Mouse (Mus musculus): ENCODE results near the gene Cachd1.

Gene Cachd1

GRCm38 (mm10) chr4:100988231-100988799, 211.8 kb downstream of the Cachd1 start:
- no peak for DNase-seq (ENCODE audit: low spot score in 2 of 2)

GRCm38 (mm10) chr4:100990996-100991395, 214.5 kb downstream of the Cachd1 start:
- no peak for DNase-seq (ENCODE audit: low spot score in 2 of 2)

DNA sequence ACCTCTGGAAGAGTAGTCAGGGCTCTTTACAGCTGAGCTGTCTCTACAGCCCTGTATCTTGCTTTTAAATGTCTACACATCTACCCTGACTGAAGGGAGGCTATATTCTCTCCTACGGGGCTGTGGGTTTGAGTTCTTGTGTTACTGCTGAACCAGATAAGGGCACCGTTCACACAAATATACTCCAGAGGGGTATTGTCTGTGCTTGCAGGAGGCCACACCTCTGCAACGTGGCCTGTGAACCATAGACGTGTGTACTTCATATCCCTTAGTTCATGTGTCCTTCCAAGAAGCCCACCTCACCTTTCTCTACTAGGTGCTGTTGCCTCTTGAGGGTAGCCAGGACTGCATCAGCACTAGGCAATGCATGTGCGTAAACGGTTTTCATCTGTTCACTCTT, 215.6 kb downstream of the Cachd1 start:
- DNase-seq (ENCODE audit: low spot score in 2 of 2) = no peak

DNA sequence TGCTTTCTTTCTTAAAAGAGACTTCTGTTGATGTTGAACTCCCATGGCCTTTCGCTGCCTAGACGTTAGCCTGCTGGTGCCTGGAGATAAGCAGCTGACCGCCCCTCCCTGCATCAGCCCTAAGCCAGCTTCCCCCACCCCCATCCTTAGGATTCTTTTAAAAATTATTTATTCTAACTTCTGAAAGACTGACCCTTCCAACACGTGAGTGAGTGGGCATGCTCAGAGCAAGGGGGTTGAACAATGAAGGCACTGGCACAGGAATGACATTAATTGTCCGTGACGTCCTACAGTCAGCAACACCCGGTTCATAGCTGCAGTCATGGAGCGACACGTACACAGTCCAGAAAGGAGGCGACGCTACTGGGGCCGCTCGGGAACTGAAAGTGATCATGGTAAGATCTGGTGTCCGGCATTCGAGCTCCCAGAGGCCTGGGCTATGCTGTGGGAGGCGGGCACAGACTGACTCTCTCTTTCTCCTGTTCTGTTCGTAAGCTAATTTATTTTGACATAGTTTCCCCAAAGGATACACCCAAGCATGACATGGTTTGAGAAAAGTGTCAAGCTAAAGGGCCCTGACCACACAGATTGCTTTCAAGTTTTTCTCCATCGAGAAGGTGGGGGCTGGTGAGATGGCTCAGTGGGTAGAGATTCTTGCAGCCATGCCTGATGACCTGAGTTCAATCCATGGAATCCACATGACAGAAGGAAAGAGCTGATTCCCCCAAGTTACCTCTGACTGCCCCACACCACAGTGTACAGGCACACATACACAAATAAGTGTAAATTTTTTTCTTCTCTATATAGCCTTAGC, 218.2 kb downstream of the Cachd1 start:
- no peak for DNase-seq (ENCODE audit: low spot score in 2 of 2)

DNA sequence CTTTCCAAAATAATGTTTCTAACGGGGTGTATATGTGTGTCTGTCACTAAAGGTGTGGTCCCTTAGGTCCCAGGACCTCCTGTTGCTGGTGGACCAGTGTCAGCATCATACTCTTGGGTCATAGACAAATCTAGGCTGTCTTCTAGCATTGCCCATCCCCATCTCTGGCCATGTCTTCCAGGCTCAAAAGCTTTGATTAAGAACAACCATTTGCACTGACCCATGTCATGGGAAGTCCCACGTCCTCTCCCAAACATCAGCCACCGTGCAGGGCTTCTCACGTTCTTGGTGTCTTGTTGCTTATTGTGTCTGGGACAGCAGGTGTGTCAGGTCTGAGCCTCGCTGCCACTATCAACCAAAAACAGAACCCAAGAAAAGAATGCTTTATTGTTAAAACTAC, 219.1 kb downstream of the Cachd1 start:
- no peak for DNase-seq (ENCODE audit: low spot score in 2 of 2)

- DNase-seq (ENCODE audit: low spot score in 2 of 2) = no peak
These were observed 219.7 kb downstream of the Cachd1 start for GRCm38 (mm10) chr4:100996060-100996651.

DNA sequence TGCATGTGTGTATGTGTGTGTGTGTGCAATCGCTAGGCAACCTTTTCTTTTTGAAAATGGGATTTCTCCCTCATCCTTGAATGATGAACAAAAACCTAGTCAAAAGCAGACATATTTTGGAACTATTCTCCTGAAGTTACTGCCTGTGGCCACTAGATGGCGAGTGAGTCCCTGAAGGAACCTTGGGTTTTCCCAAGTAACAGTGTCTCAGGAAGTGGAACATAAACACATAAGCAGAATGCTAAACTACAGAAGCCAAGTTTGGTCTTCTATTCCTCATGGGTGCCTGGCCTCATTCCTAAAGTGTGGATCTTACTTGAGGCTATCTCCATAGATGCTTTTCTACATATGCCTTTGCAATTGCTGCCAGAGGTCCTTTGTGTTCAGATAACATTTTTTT, 221.7 kb downstream of the Cachd1 start:
- peak; percentile 8 to 31 for DNase-seq (ENCODE audit: low spot score in 2 of 2)

DNA sequence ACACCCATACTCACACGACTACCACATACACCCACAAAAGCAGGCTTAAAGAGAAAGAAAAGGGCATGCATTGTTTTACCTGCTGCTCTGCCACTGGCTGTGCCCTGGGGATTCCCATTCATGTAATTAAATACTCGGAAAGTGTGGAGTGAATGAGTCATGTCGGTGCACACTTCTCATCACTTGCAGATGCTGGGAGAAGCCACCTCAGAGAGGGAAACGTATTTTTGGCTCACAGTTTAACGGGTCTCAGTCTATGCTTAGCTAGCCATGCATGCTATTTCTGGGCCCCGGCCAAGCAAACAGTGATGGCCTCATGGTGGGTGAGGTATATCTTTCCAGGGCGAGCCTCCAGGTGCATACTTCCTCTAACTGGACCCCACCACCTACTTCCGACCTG, 222.4 kb downstream of the Cachd1 start:
- DNase-seq (ENCODE audit: low spot score in 2 of 2) = no peak

GRCm38 (mm10) chr4:101000622-101001021, 224.1 kb downstream of the Cachd1 start:
- DNase-seq (ENCODE audit: low spot score in 2 of 2) = no peak

DNA sequence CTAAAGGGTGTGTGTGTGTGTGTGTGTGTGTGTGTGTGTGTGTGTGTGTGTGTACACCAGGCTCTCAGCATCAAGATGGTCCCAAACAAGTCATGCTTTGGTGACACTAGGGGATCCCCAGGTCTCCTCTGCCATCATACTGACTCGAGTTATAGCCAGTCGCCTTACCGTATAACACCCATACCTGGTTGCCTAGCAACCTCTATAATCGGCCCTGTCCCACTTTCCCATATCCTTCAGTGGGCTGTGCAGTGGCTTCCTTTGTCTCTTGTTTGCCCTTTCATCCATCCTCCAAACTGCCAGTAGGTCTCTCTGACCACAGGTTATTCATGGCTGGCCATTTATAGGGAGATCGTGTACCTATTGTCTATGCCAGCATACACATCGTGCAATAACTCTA, 224.6 kb downstream of the Cachd1 start:
- no peak for DNase-seq (ENCODE audit: low spot score in 2 of 2)

GRCm38 (mm10) chr4:101002961-101003360, 226.5 kb downstream of the Cachd1 start:
- DNase-seq (ENCODE audit: low spot score in 2 of 2) = no peak

- no peak for DNase-seq (ENCODE audit: low spot score in 2 of 2)
These were observed 231.9 kb downstream of the Cachd1 start for GRCm38 (mm10) chr4:101008362-101008769.

DNA sequence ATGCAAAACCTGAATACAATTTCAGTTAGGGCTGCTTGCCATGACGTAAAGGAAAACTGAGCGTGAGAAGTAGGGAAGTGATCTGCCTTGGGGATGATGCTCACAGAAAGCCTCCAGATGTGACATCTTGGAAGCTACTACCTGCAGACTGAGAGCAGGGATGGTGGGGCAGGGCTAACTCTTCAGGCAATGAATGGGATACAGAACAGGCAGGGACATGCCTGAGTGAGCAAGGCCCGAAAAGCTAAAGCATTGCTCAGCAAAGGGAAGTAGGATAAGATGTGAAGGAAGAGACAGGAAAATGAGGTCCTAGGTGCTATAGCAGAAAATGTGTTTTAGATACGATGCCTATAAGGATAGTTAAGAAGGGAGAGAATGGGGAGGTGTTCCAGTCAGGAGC, 232.6 kb downstream of the Cachd1 start:
- no peak for DNase-seq (ENCODE audit: low spot score in 2 of 2)

DNA sequence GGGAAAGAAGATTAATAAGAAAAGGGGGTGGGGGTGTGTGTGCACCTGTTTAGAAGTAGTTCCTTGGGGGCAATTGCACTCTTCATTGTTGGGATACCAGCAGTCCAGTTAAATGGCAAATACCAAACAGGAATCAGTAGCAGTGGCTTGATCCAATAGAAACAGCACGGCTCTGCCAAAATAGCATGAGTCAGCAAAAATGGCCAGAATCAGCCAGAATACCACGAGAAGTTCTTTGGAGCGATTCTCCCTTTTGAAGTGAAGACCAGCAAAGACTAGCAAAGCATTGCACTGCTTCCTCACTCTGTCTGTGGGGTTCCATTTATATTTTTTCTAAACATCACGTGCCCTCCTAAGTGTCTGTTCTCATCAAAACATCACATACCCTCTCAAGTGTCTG, 241.3 kb downstream of the Cachd1 start:
- no peak for DNase-seq (ENCODE audit: low spot score in 2 of 2)

GRCm38 (mm10) chr4:101020596-101020995, 244.1 kb downstream of the Cachd1 start, which contains the start of gene Gm10577:
Gene Gm10577 (minus strand): TSS chr4:101020696.
- DNase-seq (ENCODE audit: low spot score in 2 of 2) = no peak

DNA sequence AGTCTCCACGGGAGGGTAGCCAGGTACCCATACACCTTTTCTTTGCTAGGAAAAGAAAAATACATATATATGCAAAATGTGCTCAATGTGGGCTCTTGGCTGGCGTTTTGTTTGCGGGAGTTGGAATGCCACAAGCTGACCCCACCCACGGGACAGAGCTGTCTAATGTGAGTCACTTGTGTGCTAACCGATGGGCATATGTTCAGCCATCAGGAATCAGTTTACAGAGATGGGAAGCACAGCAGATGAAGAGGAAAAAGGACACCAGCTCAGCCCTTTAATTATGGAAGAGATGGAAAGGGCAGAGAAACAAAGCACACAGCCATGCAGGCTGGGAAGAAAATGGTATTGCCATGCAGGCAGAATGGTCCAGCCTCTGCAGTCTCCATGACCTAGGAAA, 250.1 kb downstream of the Cachd1 start:
- DNase-seq (ENCODE audit: low spot score in 2 of 2) = no peak

GRCm38 (mm10) chr4:101026995-101027394, 250.5 kb downstream of the Cachd1 start:
- DNase-seq (ENCODE audit: low spot score in 2 of 2) = no peak

DNA sequence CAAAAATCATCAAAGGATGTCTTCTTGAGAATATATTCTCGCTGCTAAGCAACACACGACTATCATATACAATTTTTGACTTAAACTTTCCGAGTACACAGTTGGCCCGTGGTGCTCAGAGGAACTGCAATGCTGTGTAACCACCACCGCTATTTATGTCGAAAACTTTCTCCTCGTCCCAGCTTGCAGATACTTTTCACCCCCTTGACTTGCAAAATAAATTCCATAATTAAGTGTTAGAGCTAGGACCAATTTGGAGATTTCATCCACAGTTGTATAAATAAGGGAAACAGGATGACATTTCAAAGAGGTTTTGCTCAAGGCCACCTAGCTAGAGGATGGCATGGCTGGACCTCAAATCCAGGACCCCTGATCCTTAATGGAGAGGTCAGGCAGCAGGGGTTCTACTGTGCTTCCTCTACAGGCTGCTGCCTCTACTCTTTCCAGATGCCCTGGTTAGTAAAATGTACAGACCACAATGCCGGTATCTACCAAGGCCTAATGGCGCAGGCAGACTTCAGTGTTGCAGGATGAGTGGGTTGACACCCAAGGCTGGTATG, 251.5 kb downstream of the Cachd1 start:
- DNase-seq (ENCODE audit: low spot score in 2 of 2) = no peak

GRCm38 (mm10) chr4:101033047-101033446, 256.6 kb downstream of the Cachd1 start:
- DNase-seq (ENCODE audit: low spot score in 2 of 2) = no peak

GRCm38 (mm10) chr4:101035131-101035530, 258.7 kb downstream of the Cachd1 start:
- no peak for DNase-seq (ENCODE audit: low spot score in 2 of 2)

DNA sequence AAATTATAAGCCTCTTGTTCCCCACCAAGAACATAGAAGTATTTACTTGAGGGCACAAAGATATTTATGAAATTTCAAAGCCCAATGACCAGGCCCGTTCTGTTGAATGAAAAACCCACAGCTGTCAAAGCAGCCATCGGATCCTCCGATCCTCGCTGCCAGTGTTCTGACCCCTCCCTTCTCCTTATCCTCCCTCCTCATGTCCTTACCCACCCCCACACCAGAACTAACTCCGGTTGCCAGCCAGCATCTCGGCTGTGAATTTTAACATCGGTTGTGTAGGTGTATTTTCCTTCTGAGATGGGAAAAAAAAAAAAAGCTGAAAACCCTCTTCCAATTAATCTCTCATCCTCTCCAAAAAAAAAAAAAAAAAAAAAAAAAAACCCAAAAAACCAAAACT, 260.7 kb downstream of the Cachd1 start:
- no peak for DNase-seq (ENCODE audit: low spot score in 2 of 2)

DNA sequence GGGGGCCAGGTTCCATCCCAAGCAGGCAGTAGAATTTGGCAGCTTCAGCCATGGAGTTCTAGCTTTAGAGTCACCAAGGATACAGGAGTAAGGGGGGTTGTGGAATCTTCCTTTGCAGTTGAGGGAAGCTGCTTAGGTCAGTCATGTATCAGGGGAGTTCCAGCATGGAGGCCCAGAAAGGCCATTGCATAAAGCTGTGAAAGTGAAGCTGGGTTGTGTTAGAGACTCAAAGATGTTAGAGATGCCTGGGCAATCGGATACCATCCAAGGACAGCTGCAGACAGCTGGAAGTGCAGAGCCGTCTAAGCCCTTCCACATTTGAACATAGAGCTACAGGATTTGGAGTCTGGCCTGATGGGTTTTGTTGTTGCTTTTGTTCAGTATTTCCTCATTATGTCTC, 267.2 kb downstream of the Cachd1 start:
- no peak for DNase-seq (ENCODE audit: low spot score in 2 of 2)

- no peak for DNase-seq (ENCODE audit: low spot score in 2 of 2)
These were observed 267.7 kb downstream of the Cachd1 start for GRCm38 (mm10) chr4:101044149-101044548.

Data from thymus, postnatal 10 days (tissue).